Mouse (Mus musculus): ENCODE data around the gene Aloxe3. TPM values are rescaled to one million over a fixed set of nuclear protein-coding genes. Genes with fewer than 3 reads are reported as not detected.
A peak's percentile ranks its signal among the peaks of the same experiment; 100 is the strongest.

Aloxe3 gene
- polyA plus RNA-seq, 1 experiment from 2014 or later, result 0.39 TPM

- peaks cover 43% of the 10 kb centered on the region for H3K27me3 ChIP-seq (ENCODE audit: control insufficient read depth, insufficient read depth, low read depth, low read length)
- H3K9ac ChIP-seq (ENCODE audit: low read depth, low read length), result no peak overlapping the region
- H3K4me3 ChIP-seq (ENCODE audit: low read depth, low read length), result no peak overlapping the region; the same call in 1 of the 2 replicates
- peaks cover 55% of the 10 kb centered on the region for H3K4me1 ChIP-seq (ENCODE audit: control insufficient read depth, low read depth, low read length)
- H3K4me2 ChIP-seq (ENCODE audit: low read depth, low read length), result peak overlapping the region; percentile 97
- ATAC-seq (ENCODE audit: low read depth), result no peak
- WGBS (ENCODE audit: insufficient replicate concordance), result 38% methylated on average over 14 of the region's 14 CpGs
- H3K9me3 ChIP-seq (replicated peaks; ENCODE audit: control insufficient read depth, low read length), result no peaks in the 10 kb centered on the region
- no peak overlapping the region for H3K27ac ChIP-seq (ENCODE audit: low read length)
- H3K36me3 ChIP-seq (ENCODE audit: control insufficient read depth, insufficient read depth), result no peaks in the 10 kb centered on the region
These were observed 6.1 kb upstream of the Aloxe3 start for GRCm38 (mm10) chr11:69119446-69120155.

DNA sequence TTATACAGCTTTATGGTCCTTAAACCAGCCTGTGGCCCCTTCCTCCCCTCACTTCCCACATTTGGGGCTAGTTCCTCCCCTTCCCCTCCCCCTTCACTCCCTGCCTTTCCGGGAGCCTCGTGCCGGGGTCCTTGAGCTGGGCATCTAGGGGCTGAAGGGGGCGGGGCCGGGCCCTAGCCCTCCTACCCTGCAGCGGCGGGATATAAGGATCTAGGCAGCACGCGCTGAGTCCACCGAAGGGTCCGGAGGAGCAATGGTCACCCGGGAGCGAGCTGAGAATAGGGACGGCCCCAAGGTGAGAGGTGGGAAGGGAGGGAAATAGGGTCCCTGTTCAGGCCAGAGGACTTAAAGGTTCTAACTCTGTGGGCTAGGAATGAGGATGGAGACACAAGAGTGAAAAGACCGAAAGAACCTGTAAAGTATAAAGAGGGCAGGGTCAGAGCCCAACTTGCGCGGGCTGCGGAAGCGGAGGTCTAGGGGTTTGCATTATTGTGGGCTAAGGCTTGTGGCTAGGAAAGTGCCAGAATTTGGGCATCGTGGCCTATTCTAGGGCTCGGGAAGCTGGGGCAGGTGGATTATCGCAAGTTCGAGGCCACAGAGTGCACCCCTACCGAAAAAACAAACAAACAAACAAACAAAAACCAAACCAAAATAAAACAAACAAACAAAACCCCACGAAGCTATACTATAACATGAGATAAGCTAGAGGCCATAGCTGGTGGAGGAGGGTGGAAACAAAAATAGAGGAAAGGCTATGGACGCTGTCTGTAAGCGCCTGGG is 5.3 kb upstream of the Aloxe3 start, which contains the start of gene Hes7:
Gene Hes7 (plus strand): TSS at position 184 of the 780 bp plus-strand sequence.
- Histone ChIP-seq H3K4me1 (ENCODE audit: control insufficient read depth, low read depth, low read length) (peaks cover 58% of the 10 kb centered on the region), H3K4me2 (ENCODE audit: low read depth, low read length) (peak within 1 kb of the TSS; percentile 97), H3K27me3 (ENCODE audit: control insufficient read depth, insufficient read depth, low read depth, low read length) (peaks cover 43% of the 10 kb centered on the region), H3K27ac (ENCODE audit: low read length) (no peak within 1 kb of the TSS), H3K9ac (ENCODE audit: low read depth, low read length) (peak within 1 kb of the TSS; percentile 26; the same call in 1 of the 2 replicates), H3K4me3 (ENCODE audit: low read depth, low read length) (peak within 1 kb of the TSS; percentile 74), H3K36me3 (ENCODE audit: control insufficient read depth, insufficient read depth) (no peaks in the 10 kb centered on the region), H3K9me3 (replicated peaks; ENCODE audit: control insufficient read depth, low read length) (no peaks in the 10 kb centered on the region)
- WGBS (ENCODE audit: insufficient replicate concordance), result under 1% methylated on average over 27 of the region's 27 CpGs
- no peak for ATAC-seq (ENCODE audit: low read depth)

GRCm38 (mm10) chr11:69121001-69121740 is 4.5 kb upstream of the Aloxe3 start:
- H3K9me3 ChIP-seq (replicated peaks; ENCODE audit: control insufficient read depth, low read length), result no peaks in the 10 kb centered on the region
- H3K4me1 ChIP-seq (ENCODE audit: control insufficient read depth, low read depth, low read length), result peaks cover 65% of the 10 kb centered on the region
- H3K27me3 ChIP-seq (ENCODE audit: control insufficient read depth, insufficient read depth, low read depth, low read length), result peaks cover 43% of the 10 kb centered on the region
- no peak overlapping the region for H3K27ac ChIP-seq (ENCODE audit: low read length)
- no peaks in the 10 kb centered on the region for H3K36me3 ChIP-seq (ENCODE audit: control insufficient read depth, insufficient read depth)
- H3K9ac ChIP-seq (ENCODE audit: low read depth, low read length), result peak overlapping the region; percentile 66
- H3K4me2 ChIP-seq (ENCODE audit: low read depth, low read length), result peak overlapping the region; percentile 95
- peak overlapping the region; percentile 74 for H3K4me3 ChIP-seq (ENCODE audit: low read depth, low read length)
- no peak for ATAC-seq (ENCODE audit: low read depth)
- WGBS (ENCODE audit: insufficient replicate concordance), result under 1% methylated on average over 28 of the region's 33 CpGs

- H3K4me2 ChIP-seq (ENCODE audit: low read depth, low read length), result peak overlapping the region; percentile 95
- H3K36me3 ChIP-seq (ENCODE audit: control insufficient read depth, insufficient read depth), result no peaks in the 10 kb centered on the region
- H3K9ac ChIP-seq (ENCODE audit: low read depth, low read length), result peak overlapping the region; percentile 66
- no peaks in the 10 kb centered on the region for H3K9me3 ChIP-seq (replicated peaks; ENCODE audit: control insufficient read depth, low read length)
- peak overlapping the region; percentile 74 for H3K4me3 ChIP-seq (ENCODE audit: low read depth, low read length)
- peaks cover 69% of the 10 kb centered on the region for H3K4me1 ChIP-seq (ENCODE audit: control insufficient read depth, low read depth, low read length)
- WGBS (ENCODE audit: insufficient replicate concordance), result 1% methylated on average over 32 of the region's 32 CpGs
- peaks cover 43% of the 10 kb centered on the region for H3K27me3 ChIP-seq (ENCODE audit: control insufficient read depth, insufficient read depth, low read depth, low read length)
- H3K27ac ChIP-seq (ENCODE audit: low read length), result peak overlapping the region; percentile 79; the same call in 1 of the 2 replicates
- ATAC-seq (ENCODE audit: low read depth), result no peak
These were observed 3.9 kb upstream of the Aloxe3 start for GRCm38 (mm10) chr11:69121741-69122335.

GRCm38 (mm10) chr11:69122336-69122951 is 3.3 kb upstream of the Aloxe3 start, which contains the start of gene 9130213A22Rik:
TSS of gene 9130213A22Rik (minus strand) at chr11:69122589.
- Histone ChIP-seq H3K27me3 (ENCODE audit: control insufficient read depth, insufficient read depth, low read depth, low read length) (peaks cover 43% of the 10 kb centered on the region), H3K4me1 (ENCODE audit: control insufficient read depth, low read depth, low read length) (peaks cover 67% of the 10 kb centered on the region)
- WGBS (ENCODE audit: insufficient replicate concordance), result under 1% methylated on average over 65 of the region's 66 CpGs

GRCm38 (mm10) chr11:69123056-69123692 is 2.5 kb upstream of the Aloxe3 start:
- Histone ChIP-seq H3K9ac (ENCODE audit: low read depth, low read length) (peak overlapping the region; percentile 66), H3K4me1 (ENCODE audit: control insufficient read depth, low read depth, low read length) (peaks cover 60% of the 10 kb centered on the region), H3K4me2 (ENCODE audit: low read depth, low read length) (peak overlapping the region; percentile 95), H3K4me3 (ENCODE audit: low read depth, low read length) (peak overlapping the region; percentile 74), H3K27me3 (ENCODE audit: control insufficient read depth, insufficient read depth, low read depth, low read length) (peaks cover 43% of the 10 kb centered on the region), H3K27ac (ENCODE audit: low read length) (peak overlapping the region; percentile 83), H3K36me3 (ENCODE audit: control insufficient read depth, insufficient read depth) (no peaks in the 10 kb centered on the region), H3K9me3 (replicated peaks; ENCODE audit: control insufficient read depth, low read length) (no peaks in the 10 kb centered on the region)
- WGBS (ENCODE audit: insufficient replicate concordance), result under 1% methylated on average over 29 of the region's 29 CpGs
- ATAC-seq (ENCODE audit: low read depth), result peak; percentile 24

More at GRCm38 (mm10) chr11:69122336-69122951, 3.3 kb upstream of the Aloxe3 start, which contains the start of gene 9130213A22Rik:
- peak within 1 kb of the TSS; percentile 79 for H3K27ac ChIP-seq (ENCODE audit: low read length)
- no peaks in the 10 kb centered on the region for H3K9me3 ChIP-seq (replicated peaks; ENCODE audit: control insufficient read depth, low read length)
- no peaks in the 10 kb centered on the region for H3K36me3 ChIP-seq (ENCODE audit: control insufficient read depth, insufficient read depth)
- peak within 1 kb of the TSS; percentile 66 for H3K9ac ChIP-seq (ENCODE audit: low read depth, low read length)
- peak within 1 kb of the TSS; percentile 74 for H3K4me3 ChIP-seq (ENCODE audit: low read depth, low read length)
- peak; percentile 30 for ATAC-seq (ENCODE audit: low read depth)
- peak within 1 kb of the TSS; percentile 95 for H3K4me2 ChIP-seq (ENCODE audit: low read depth, low read length)

GRCm38 (mm10) chr11:69123693-69124497 is 1.8 kb upstream of the Aloxe3 start:
- Histone ChIP-seq H3K9me3 (replicated peaks; ENCODE audit: control insufficient read depth, low read length) (no peaks in the 10 kb centered on the region), H3K9ac (ENCODE audit: low read depth, low read length) (peak overlapping the region; percentile 64), H3K27ac (ENCODE audit: low read length) (peak overlapping the region; percentile 83), H3K27me3 (ENCODE audit: control insufficient read depth, insufficient read depth, low read depth, low read length) (peaks cover 42% of the 10 kb centered on the region), H3K4me1 (ENCODE audit: control insufficient read depth, low read depth, low read length) (peaks cover 56% of the 10 kb centered on the region), H3K36me3 (ENCODE audit: control insufficient read depth, insufficient read depth) (no peaks in the 10 kb centered on the region), H3K4me3 (ENCODE audit: low read depth, low read length) (peak overlapping the region; percentile 74), H3K4me2 (ENCODE audit: low read depth, low read length) (peak overlapping the region; percentile 95)
- ATAC-seq (ENCODE audit: low read depth), result peak; percentile 70
- whole genome bisulfite sequencing (ENCODE audit: insufficient replicate concordance), result under 1% methylated on average over 31 of the region's 31 CpGs
